ENCODE assay signal across 26 mouse cellular contexts in genomic region chr10:94263211-94263610, GRCm38 (mm10). TPM values are rescaled to one million over a fixed set of nuclear protein-coding genes. Genes with fewer than 3 reads are reported as not detected.
"Had no signal": no experiment of that assay in that cellular context is flagged by ENCODE, and none has a peak within 500 bp of the region (broad histone marks: within the 10 kb centered on the region; RNA-seq: fewer than 3 reads in every experiment).

No protein-coding gene starts in this region.

- ATAC-seq: midbrain, embryonic 15.5 days had no signal

- H3K36me3 ChIP-seq: liver, embryonic 13.5 days; midbrain, embryonic 12.5 days; midbrain, embryonic 15.5 days had no signal

- H3K4me3 ChIP-seq: liver, embryonic 13.5 days; midbrain, embryonic 12.5 days; midbrain, embryonic 15.5 days had no signal

- H3K27ac ChIP-seq: liver, embryonic 13.5 days; midbrain, embryonic 12.5 days; midbrain, embryonic 15.5 days had no signal

- H3K9me3 ChIP-seq: liver, embryonic 13.5 days; midbrain, embryonic 12.5 days; midbrain, embryonic 15.5 days had no signal

- H3K4me1 ChIP-seq: midbrain, embryonic 15.5 days had no signal

- DNase-seq: kidney, adult 8-10 months; kidney, postnatal 14 days; kidney, postnatal 4 days; liver, embryonic 13.5 days; lung, adult 2 months; lung, postnatal 14 days; lung, postnatal 4 days; thymus, adult 18-20 months; thymus, postnatal 36 days had no signal

- H3K27me3 ChIP-seq: liver, embryonic 13.5 days; midbrain, embryonic 12.5 days; midbrain, embryonic 15.5 days had no signal

RNA-seq across cellular contexts. Expression of gene Gm4792, which starts 35.3 kb away (rescaled TPM):
- total RNA-seq: layer of hippocampus, adult 18-20 months; layer of hippocampus, postnatal 14 days; left cerebral cortex, postnatal 25 days; liver, adult 2 months; megakaryocyte progenitor cell, adult 5-6 weeks; monocyte, adult 5-6 weeks had no signal
- polyA plus RNA-seq: kidney, embryonic 16.5 days; limb, embryonic 11.5 days; limb, embryonic 14.5 days; liver, adult 2 months; liver, embryonic 13.5 days; liver, embryonic 16.5 days; lung, adult 2 months; lung, embryonic 16.5 days; midbrain, embryonic 15.5 days; small intestine, adult 2 months; spleen, adult 2 months; stomach, embryonic 16.5 days; testis, adult 2 months had no signal
